Mouse (Mus musculus): ENCODE results near the gene Faxc.
A peak's percentile ranks its signal among the peaks of the same experiment; 100 is the strongest.

The Faxc gene

DNA sequence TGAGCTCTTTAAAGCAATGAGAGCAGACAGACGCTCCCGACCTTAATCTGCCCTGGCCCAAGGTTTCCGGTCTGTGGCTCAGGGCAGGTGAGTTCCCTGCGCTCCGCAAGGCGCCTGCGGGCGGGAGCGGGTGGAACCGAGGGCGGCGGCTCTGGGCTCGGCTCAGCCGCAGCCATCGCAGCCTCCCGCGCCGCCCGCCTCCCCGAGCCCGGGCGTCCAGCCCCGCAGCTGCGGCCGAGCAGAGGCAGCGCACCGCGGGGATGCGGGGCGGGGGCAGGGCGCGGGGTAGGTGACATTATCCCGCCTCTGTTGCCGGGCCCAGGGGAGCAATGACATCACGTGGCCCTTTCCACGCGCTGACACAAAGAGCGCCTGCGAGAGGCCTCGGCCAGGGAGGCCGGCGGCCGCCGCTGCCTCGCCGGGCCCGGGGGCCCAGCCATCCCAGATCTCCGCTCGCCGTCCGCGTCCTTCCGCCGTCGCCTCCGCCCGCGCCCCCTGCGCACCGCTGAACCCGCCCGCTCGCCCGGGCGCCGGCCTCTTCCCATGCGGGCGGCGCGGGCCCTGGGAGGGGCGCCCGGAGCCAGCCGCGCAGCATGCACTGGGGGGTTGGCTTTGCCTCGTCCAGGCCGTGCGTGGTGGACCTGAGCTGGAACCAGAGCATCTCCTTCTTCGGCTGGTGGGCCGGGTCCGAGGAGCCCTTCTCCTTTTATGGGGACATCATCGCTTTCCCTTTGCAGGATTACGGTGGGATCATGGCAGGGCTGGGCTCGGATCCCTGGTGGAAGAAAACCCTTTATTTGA is at the start of gene Faxc:
Gene Faxc (plus strand): TSS at position 359 of the 801 bp plus-strand sequence.
- peak; percentile 42 for DNase-seq (ENCODE audit: low read depth, low spot score)

DNA sequence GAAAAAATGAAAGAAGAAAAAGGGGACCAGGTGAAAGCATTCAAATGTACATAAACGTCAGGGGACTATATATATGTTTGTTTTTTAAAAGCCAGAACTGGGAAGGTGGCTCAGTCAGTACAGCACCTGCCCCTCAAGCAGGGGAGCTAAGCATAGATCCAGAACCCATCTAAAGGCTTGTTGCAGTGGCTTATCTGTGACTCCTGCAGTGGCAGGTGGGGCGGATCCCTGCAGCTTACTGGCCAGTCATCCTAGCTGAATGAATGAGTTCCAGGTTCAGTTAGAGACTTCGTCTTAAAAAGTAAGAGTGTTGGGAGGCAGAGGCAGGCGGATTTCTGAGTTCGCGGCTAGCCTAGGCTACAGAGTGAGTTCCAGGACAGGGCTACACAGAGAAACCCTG is 48.3 kb upstream of the Faxc start:
- DNase-seq (ENCODE audit: low read depth, low spot score) = no peak

DNA sequence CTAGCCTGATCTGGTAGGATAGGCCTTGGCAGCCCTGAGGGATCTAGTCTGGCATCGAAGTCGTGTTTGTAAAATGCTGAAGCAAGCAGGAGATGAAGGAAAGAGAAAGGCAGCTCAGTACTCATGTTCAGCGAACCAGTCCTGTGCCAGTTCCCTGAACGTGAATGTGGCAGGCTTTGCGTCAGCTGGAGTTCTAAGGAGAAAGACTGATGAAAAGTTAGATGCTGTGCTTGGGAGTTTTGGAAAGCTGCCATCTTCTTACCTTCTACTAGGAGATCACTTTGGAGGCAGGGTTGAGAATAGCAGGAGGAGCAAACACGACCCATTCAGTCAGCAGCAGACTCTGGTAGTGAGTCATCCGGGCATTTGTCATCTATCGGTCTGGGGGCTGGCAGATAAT is 45.3 kb upstream of the Faxc start:
- DNase-seq (ENCODE audit: low read depth, low spot score) = no peak

DNA sequence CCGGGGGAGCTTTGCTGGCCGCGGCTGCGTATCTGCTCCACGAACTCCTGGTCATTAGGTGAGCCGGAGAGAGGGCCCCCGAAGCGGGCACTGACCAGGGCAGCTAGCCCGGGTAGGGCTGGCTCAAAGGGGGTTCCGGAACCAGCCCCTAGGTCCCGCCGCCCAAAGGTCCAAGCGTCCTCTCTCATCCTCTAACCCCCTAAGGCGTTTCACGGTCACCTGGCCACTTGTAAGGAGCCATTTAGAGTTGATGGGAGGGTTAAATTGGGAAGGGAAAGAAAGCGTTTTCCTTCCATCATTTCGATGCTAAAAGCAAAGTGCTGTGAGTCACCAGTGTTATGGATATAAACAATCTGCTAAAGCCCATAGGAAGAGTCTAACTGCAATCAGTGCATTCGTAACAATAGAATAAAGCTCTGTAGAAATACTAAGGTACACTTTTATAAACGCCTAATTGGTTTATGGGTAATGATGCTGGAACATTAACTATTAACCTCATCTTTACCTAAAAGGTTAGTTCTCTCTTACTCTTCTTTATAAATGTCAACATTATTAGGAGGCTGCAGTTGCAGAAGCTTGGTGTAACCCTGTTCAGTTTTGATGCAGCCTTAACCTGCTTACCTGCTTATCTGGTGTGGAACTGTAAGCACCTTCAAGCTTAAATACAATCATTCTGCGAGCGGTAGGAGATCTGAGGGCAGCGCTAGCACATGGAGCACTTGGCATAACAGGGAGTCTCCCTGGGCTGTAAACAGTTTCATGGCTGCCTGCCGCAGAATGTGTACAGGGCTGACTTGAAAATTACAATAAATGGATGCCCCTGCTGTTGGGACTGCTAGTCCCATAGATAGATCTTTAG is 872 bp downstream of the Faxc start:
- DNase-seq (ENCODE audit: low read depth, low spot score) = no peak

DNA sequence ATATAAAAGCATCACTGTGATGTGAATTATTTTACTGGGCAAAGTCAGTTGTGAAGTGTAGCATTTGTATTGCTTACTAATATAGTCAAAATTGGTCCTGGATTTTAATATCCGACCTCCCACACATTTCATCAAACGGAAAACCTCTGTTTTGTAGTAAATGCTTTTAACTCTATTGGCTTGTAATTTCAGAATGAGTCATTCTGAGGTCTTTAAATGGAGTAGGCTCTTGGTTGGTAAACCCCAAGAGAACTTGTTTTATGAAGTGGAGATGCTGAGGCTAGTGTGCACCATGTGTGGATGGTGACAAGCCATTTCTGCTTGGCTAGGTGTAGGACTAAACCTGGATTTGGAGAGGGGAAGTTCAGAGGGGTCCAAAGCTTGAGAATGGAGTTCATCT is 4.2 kb downstream of the Faxc start:
- DNase-seq (ENCODE audit: low read depth, low spot score) = no peak

DNA sequence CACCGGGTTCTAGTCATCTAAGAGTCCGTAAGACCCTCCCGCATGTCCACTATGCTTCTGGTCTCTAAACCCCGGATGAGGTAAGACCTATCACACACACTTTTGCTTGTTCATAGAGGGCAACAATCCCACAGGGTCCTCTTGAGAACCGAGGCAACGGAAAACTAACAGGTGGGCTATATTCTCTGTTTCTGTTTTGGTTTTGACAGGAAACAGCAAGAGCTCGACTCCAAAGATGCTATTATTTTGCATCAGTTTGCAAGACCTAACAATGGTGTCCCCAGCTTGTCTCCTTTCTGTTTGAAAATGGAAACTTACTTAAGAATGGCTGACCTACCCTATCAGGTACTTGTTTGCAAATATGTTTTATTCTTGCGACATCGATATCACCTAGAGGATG is 5.3 kb downstream of the Faxc start:
- no peak for DNase-seq (ENCODE audit: low read depth, low spot score)

DNA sequence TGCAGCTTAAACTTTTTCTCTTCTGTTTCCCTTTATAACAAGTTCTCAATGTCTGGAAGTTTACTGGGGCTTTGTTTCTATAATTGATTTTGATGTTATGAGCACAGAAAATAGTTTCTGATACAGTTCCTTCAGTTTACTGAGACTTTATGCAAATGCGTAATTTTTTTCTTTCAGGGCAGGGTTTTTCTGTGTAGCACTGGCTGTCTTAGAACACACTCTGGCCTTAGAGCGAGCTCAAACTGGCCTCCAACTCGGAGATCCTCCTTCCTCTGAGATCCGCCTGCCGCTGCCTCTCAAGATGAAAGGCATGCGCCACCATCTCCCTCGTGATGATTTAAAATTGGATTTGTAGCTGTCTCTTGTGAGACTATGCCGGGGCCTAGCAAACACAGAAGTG is 6.8 kb downstream of the Faxc start:
- no peak for DNase-seq (ENCODE audit: low read depth, low spot score)

DNA sequence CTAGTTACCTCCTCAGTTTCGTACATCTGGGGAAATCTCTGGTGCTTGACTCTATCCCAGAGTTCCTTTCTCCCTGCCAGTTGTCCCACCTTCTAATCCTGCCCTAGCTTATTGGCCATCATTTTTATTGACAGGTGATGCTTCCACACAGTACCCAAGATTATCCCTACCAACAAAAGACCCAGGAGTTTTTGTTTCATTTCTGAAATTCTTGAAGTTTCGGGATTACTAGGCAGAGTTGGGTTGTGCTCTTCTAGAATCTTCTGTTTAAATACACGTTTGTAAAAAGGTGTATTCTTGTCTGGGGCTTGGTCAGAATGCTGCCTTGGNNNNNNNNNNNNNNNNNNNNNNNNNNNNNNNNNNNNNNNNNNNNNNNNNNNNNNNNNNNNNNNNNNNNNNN is 13.5 kb downstream of the Faxc start:
- no peak for DNase-seq (ENCODE audit: low read depth, low spot score)

DNA sequence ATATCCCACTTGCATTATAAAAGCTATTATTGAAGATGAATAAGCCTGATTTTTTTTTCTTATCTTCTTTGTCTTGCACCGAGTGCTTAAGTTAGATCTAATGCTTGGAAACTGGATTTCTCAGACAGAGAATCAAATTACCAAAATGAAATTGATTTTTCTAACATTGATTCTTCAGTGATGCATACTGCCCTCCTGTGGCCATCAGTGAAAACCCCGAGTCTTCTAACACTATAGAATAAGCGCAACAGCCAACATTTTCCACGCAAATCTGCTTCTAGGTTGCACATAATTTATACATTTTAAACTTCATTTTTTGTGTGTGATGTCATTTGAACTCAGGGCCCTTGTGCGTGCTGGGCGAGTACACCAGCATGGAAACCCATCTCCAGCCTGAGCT is 20.3 kb downstream of the Faxc start:
- DNase-seq (ENCODE audit: low read depth, low spot score) = peak; percentile 30

DNA sequence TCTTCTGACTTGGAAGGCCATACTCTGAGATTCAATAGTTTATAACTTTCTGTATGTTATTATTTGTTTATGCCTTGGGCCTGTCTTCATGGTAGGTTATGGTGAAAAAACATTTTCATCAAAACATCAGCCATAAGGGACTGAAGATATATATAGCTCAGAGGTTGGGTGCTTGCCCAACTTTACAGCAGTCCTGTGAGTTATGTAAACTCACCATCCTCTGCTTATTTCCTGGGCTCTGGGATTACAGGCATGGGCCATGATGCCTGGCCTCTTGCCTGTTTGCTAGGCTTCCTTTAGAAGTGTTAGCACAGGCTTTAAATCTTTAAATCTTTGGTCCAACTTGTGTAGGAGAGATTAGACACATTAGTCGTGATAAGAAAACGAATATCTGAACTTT is 21.1 kb downstream of the Faxc start:
- DNase-seq (ENCODE audit: low read depth, low spot score) = no peak

DNA sequence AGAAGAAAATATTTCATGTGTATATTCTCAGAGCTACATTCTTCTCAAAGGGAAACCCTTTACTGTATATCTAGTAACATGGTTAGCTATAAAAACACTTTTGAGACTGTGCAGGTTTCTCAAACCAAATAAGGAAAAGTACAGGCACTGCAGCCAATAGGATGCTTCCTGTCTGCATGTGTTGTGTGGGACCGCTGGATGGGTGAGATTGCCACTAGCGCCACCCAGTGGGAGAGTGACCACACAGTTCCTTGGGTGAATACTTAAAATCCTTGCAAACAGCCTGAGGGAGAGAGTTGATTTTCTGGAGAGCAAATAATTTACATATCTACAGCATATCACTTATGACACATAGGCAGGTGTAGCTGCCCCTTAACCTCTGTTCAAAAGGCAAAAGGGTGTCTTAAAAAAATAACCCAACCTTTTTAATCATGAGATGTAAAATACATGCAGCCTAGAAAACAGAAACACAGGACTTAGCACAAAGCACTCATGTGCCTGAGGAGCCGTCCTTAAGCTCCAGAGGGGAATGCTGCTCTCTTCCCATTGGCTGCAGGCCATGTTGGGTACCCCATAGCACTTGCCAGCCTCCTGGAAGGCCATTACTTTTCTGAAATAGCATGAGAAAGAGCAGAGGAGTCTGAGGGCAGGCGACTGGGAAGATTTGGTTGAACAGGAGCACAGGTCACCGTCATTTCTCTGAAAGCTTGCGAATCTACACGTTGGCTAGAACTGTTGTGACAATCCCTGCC is 26.6 kb downstream of the Faxc start:
- DNase-seq (ENCODE audit: low read depth, low spot score) = no peak

DNA sequence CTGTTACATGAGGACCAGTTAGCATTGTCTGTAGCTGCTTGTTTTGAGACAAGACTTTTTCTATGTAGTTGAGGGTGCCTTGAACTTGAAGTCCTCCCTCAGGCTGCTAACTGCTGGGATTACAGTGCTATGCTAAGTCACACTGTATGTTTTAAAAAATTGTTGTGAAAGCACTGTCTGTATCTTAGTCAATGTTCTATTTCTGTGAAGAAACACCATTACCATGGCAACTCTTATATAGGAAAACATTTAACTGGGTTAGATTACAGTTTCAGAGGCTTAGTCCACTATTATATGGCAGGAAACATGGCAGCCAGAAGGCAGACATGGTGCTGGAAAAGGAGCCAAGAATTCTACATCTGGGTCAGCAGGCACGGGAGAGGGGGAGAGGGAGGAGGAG is 40.8 kb downstream of the Faxc start:
- DNase-seq (ENCODE audit: low read depth, low spot score) = no peak

DNA sequence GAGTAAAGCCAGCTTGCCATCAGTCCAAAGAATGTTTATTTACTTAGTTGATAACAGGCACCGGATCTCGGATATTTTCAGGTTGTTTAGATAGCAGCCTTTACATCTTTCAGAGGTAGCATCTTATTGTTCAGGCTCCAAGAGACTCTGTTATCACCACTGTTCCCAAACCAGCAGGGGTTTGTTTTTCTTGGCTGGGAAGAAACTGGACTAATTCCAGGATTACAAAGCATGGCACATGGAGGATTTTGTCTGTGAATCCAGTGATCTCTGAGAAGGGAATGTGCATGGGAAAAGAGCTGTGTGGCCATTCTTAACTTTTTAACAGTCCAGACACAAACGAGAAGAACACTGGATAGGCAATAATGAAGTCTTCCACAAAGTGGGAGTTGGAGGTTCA is 43.0 kb downstream of the Faxc start:
- no peak for DNase-seq (ENCODE audit: low read depth, low spot score)

DNA sequence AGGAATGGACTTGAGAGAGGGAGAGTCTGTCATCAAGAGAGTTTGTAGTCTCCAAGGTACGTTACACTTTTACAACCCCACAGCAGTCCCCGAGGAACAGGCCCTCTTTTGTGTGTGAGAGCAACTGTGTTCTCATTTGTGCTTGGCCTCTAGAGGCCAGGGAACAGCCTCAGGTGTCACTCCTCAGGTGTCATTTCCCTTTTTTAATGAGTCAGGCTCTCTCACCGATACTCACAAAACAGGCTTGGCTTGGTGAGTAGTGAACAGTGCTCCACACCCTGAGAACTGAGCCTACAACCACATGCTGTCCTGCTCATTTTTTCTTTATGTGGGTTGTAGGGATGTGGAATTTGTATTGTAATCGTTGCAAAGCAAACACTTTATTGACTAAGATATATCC is 49.3 kb downstream of the Faxc start:
- DNase-seq (ENCODE audit: low read depth, low spot score) = no peak

DNA sequence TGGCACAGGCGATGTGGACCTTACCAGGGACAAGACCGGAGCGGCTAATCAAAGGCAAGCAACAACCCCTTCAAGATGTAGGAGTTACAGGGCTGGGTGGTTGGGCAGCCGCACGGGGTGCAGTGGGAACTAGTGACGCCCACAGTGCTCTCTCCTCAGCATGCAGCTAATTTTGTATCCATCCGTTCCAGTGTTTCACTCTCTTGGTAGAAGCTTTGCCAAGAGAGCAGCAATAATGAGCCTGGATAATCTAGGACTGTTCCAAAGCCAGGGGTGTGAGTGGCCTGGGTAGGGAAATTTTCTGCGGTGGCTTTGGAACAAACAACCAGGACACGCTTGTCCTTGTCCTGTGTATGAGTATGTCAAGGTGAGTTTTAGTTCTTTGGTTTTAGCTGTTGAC is 51.3 kb downstream of the Faxc start:
- no peak for DNase-seq (ENCODE audit: low read depth, low spot score)

DNA sequence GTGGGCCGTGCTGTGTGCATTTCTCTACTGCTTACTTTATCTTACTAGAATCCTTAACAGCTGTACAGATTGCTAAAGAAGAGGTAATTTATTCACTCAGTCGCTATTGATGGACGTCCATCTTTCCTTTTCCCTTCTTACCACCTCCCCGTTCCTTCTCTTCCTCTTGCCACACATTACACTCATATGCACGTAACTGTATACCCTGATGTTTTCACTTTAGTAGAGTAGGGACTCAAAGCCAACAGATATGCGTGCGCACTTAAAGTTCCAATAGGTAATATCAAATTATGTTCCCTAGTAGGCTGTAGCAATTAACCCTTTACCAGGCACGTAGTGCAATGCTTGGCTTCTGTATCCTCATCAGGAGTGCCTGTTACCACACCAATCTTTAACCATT is 55.7 kb downstream of the Faxc start:
- DNase-seq (ENCODE audit: low read depth, low spot score) = no peak

DNA sequence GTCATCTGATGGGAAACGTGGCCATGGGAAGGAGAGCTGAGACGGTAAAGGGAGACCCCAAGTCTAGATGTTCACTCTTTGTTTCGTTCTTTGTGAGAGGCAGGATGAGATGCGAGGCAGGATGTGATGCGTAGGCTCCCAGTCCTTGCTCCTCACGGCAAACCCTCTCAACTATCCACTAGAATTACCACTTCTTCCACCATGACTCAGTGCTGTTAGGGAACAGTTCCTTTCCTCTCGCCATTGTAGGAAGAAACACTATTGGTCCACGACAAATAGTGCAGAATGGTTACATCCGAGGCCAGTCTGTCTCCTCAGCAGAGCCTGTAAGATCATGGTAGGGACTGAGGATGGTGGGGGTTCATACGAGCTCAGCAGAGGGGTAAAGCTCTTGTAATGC is 56.3 kb downstream of the Faxc start:
- DNase-seq (ENCODE audit: low read depth, low spot score) = no peak

DNA sequence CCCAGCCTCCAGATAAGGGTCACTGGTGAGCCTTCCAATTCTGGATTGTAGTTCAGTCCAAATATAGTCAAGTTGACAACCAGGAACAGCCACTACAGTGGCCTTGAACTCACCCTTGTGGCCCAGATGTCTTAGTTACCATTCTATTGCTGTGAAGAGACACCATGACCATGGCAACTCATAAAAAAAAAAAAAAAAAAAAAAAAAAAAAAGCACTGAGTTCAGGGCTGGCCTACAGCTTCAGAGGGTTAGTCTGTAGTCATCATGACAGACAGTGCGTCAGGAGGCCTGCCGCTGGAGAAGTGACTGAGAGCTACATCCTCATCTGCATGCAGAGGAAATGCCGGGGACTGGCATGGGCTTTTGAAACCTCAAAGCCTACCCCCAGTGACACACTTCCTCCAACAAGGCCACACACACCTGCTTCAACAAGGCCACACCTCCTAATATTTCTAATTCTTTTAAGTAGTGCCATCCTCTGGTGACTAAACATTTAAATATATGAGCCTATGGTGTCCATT is 58.5 kb downstream of the Faxc start:
- DNase-seq (ENCODE audit: low read depth, low spot score) = no peak

DNA sequence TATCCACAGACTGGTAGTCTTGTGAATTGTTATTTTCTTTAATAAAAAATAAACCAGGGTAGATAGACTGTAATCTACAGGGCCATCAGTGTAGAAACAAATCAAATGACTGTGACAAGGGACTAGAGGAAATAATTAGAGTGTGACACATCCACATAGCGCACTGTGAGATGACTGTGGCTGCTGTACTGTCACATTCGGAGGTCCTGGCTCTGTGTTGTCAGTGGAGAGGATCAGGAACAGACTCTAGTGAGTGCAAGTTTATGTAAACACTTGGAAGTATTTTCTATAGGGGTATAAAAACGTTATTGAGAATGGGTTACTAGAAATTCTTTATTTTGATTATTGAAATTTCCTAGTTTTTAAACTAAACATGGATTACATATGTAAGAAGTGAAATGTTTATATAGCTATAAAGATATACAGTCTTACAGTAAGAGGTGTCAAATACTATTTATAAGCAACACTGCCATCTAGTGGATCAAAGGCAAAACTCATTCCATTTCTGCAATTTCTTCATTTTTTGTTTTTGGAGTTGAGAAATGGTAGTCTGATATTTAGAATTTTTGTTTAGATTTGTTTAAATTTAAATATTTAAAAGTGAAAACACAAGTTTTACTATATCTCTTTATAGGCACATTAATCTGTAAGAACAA is 59.6 kb downstream of the Faxc start:
- DNase-seq (ENCODE audit: low read depth, low spot score) = peak; percentile 8

DNA sequence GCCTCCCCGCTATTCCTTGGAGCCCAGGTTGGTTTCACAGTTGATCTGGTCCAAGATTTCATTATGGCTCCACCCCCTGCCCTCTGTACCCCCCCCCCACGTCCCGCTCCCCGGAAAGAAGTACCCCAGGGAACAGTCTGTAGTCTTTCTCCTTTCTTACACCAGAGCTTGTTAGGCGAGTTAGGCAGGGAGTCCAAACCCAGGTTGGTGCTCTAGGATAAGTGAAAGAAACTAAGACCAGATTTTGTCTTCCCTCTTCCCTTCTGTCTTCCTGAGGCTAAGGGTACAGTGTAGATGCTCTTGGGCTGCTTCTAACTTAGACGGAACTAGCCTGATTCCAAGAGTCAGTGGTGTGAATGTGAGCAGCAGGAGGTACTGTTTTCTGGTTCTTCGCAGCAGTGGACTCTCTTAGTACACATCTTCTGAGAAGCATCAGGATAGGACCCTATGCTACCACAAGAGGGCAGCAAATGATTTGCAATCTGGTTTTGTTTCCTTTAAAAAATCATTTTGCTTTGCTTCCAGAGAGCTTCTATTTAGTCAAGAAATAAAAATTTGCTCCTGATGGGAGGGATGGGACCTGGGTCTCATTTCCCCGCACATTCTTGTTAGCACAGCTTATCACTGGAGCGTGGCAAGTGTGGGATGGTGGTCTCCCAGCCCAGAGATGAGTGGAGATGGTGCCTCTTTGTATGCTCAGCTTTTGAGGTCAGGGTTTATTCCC is 86.7 kb downstream of the Faxc start:
- DNase-seq (ENCODE audit: low read depth, low spot score) = peak; percentile 64

DNA sequence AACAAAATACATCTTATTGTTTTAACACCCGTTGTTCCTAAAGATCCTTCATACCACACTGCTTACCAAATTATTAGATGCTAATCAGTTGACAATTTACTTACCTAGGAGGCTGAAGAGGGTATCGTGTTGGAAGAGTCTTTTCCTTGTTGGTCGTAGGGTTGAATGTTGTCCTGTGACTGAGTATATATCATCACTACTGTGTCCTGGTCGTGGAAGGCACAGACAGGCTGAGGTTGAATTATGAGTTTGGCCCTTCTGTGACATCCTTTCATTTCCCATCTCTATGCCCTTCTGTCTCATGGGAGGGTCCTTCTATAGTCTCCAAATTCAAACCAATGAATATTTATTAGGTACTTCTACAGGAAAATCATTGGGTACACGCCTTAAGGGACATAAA is 87.3 kb downstream of the Faxc start:
- no peak for DNase-seq (ENCODE audit: low read depth, low spot score)

Measured in brain, embryonic 18.5 days (tissue).